Mouse (Mus musculus): Measurements from ENCODE around the gene Nfe2l3. TPM values are rescaled to one million over a fixed set of nuclear protein-coding genes. Genes with fewer than 3 reads are reported as not detected.
A peak's percentile ranks its signal among the peaks of the same experiment; 100 is the strongest.

Nfe2l3 gene
- polyA plus RNA-seq, 1 experiment from 2014 or later, result 3.0 TPM

DNA sequence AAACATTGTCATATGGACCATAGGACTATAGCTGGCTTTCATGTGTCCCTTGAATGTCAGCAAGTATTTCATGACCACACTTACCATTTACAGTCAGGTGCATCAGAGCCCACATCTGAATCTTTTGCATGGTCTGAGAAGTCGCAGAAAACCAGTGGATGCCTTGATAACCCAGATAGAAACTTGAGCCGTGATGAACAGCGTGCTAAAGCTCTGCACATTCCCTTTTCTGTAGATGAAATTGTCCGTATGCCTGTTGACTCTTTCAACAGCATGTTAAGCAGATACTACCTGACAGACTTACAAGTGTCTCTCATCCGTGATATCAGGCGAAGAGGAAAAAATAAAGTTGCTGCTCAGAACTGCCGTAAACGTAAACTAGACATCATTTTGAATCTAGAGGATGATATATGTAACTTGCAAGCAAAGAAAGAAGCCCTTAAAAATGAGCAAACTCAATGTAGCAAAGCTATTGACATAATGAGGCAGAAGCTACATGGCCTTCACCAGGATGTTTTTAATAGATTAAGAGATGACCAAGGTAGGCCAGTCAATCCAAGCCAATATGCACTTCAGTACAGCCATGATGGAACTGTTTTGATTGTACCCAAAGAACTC, 25.4 kb downstream of the Nfe2l3 start:
- no peaks in the 10 kb centered on the region for H3K4me1 ChIP-seq (replicated peaks; ENCODE audit: control insufficient read depth, insufficient read depth, low read length)
- no peak for ATAC-seq (replicated peaks; ENCODE audit: low FRiP score, low TSS enrichment, low read depth)
- no peak overlapping the region for H3K4me3 ChIP-seq (ENCODE audit: low read depth, low read length)
- DNase-seq (ENCODE audit: low spot score), result no peak
- no peaks in the 10 kb centered on the region for H3K27me3 ChIP-seq (replicated peaks; ENCODE audit: control insufficient read depth, insufficient read depth, low read length)
- peaks cover 36% of the 10 kb centered on the region for H3K36me3 ChIP-seq (ENCODE audit: control insufficient read depth, insufficient read depth, low read length)
- no peak overlapping the region for H3K27ac ChIP-seq (ENCODE audit: low read depth)
- no peak overlapping the region for H3K4me2 ChIP-seq (ENCODE audit: low read length)
- WGBS, result 75% methylated on average over 8 of the region's 8 CpGs
- H3K9ac ChIP-seq (ENCODE audit: low read length), result no peak overlapping the region
- H3K9me3 ChIP-seq (ENCODE audit: control insufficient read depth, low read length), result no peaks in the 10 kb centered on the region

DNA sequence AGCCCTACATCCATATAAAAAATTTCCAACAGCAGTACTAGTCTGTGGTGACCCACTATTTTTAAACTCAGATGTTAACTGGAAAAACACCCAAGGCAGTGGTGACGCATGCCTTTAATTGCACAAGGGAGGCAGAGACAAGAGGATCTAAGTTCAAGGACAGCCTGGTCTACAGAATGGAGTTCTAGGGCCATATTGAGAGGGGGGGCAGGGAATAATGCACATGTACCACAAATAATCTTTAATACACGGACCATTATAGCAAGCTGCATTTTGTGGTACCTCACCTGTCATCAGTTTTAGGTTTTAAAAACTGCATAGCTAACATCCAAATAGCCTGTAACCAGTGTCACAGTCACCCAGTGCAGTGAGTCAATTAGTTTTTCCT, 26.4 kb downstream of the Nfe2l3 start:
- H3K9ac ChIP-seq (ENCODE audit: low read length), result no peak overlapping the region
- whole genome bisulfite sequencing, result 48% methylated on average over 2 of the region's 2 CpGs
- no peak for DNase-seq (ENCODE audit: low spot score)
- H3K27me3 ChIP-seq (replicated peaks; ENCODE audit: control insufficient read depth, insufficient read depth, low read length), result no peaks in the 10 kb centered on the region
- H3K4me2 ChIP-seq (ENCODE audit: low read length), result no peak overlapping the region
- no peak overlapping the region for H3K27ac ChIP-seq (ENCODE audit: low read depth)
- 0 out of 2 replicates have a peak, but pooled peaks have one; percentile 18 for ATAC-seq (replicated peaks; ENCODE audit: low FRiP score, low TSS enrichment, low read depth)
- peaks cover 47% of the 10 kb centered on the region for H3K36me3 ChIP-seq (ENCODE audit: control insufficient read depth, insufficient read depth, low read length)
- no peaks in the 10 kb centered on the region; the same call in 1 of the 2 replicates for H3K4me1 ChIP-seq (replicated peaks; ENCODE audit: control insufficient read depth, insufficient read depth, low read length)
- no peaks in the 10 kb centered on the region for H3K9me3 ChIP-seq (ENCODE audit: control insufficient read depth, low read length)
- H3K4me3 ChIP-seq (ENCODE audit: low read depth, low read length), result no peak overlapping the region

DNA sequence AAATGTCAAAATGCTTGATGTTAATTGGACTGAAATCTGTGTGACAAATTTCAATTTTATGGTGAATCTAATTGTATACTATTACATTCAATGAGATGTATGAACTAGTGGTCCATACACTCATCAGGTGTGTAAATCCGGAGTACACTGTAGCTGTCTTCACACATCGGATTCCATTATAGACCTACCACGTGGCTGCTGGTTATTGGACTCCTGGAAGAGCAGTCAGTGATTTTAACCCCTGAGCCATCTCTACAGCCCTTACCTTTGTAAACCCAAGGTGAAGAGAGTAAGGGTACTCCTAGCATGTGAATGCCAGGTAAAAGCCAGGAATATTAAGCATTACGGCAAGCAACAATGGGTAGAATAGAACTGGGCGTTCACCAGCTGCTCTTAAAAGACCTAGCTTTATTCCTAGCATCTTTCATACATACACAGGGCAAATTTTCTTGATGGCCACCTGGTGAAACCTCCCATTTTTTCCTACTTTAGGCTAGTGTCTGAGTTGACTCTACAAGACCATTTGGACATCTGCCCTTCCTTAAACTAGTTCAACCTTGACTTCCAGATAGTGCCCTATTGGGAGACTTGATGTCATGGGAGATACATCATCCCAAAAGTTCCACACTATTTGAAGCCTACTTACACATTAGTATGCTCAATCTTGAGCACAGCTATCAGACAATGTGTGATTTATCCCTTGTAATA, 27.0 kb downstream of the Nfe2l3 start:
- Histone ChIP-seq H3K9ac (ENCODE audit: low read length) (no peak overlapping the region), H3K36me3 (ENCODE audit: control insufficient read depth, insufficient read depth, low read length) (peaks cover 52% of the 10 kb centered on the region), H3K27ac (ENCODE audit: low read depth) (no peak overlapping the region), H3K27me3 (replicated peaks; ENCODE audit: control insufficient read depth, insufficient read depth, low read length) (no peaks in the 10 kb centered on the region), H3K9me3 (ENCODE audit: control insufficient read depth, low read length) (no peaks in the 10 kb centered on the region), H3K4me2 (ENCODE audit: low read length) (no peak overlapping the region), H3K4me3 (ENCODE audit: low read depth, low read length) (no peak overlapping the region), H3K4me1 (replicated peaks; ENCODE audit: control insufficient read depth, insufficient read depth, low read length) (no peaks in the 10 kb centered on the region; the same call in 1 of the 2 replicates)
- 39% methylated on average over 5 of the region's 5 CpGs for WGBS
- DNase-seq (ENCODE audit: low spot score) (peak; percentile 60), ATAC-seq (replicated peaks; ENCODE audit: low FRiP score, low TSS enrichment, low read depth) (peak; percentile 18; the same call in 1 of the 2 replicates)

DNA sequence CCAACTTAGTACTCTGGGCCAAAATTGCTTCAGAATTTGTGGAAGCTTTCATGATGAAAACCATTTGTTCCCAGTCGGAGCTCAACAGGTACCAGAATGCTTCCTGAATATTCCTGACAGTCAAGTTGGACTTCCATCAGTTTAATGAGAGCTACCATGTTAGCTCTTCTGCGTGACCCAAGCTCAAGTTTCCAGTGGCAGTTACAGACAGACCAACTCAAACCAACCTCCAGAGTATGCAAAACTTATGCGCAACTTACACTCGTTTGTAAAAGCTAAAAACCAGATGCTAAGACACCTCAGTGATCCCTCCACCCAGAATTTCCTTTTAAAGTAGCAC, 27.5 kb downstream of the Nfe2l3 start:
- no peak overlapping the region for H3K4me3 ChIP-seq (ENCODE audit: low read depth, low read length)
- peaks cover 57% of the 10 kb centered on the region for H3K36me3 ChIP-seq (ENCODE audit: control insufficient read depth, insufficient read depth, low read length)
- ATAC-seq (replicated peaks; ENCODE audit: low FRiP score, low TSS enrichment, low read depth), result no peak
- WGBS, result 72% methylated on average over 4 of the region's 4 CpGs
- H3K27ac ChIP-seq (ENCODE audit: low read depth), result no peak overlapping the region
- no peak overlapping the region for H3K9ac ChIP-seq (ENCODE audit: low read length)
- H3K27me3 ChIP-seq (replicated peaks; ENCODE audit: control insufficient read depth, insufficient read depth, low read length), result no peaks in the 10 kb centered on the region
- no peak overlapping the region for H3K4me2 ChIP-seq (ENCODE audit: low read length)
- peaks cover under 1% of the 10 kb centered on the region; the same call in 1 of the 2 replicates for H3K4me1 ChIP-seq (replicated peaks; ENCODE audit: control insufficient read depth, insufficient read depth, low read length)
- DNase-seq (ENCODE audit: low spot score), result peak; percentile 67
- H3K9me3 ChIP-seq (ENCODE audit: control insufficient read depth, low read length), result no peaks in the 10 kb centered on the region

DNA sequence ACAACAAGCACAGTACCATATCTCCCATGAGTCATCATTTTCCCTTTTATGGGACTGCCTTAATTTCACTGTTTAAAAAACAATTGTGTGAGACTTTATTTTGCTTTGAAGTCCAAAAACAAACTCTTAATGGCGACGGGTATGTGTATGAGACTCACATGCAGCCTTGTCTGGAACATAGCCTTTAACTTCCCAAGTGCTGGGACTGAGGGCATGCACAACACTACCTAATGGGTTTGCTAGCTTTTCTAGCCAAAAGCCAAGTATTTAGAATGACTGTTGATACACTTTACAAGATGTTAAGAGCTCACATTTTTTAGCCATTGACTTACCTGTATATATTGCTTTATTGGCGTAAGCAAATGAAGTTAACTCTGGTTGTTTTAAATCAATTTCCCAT, 27.9 kb downstream of the Nfe2l3 start:
- H3K9ac ChIP-seq (ENCODE audit: low read length), result no peak overlapping the region
- H3K4me3 ChIP-seq (ENCODE audit: low read depth, low read length), result no peak overlapping the region
- no peak overlapping the region for H3K27ac ChIP-seq (ENCODE audit: low read depth)
- H3K4me2 ChIP-seq (ENCODE audit: low read length), result no peak overlapping the region
- ATAC-seq (replicated peaks; ENCODE audit: low FRiP score, low TSS enrichment, low read depth), result no peak
- H3K9me3 ChIP-seq (ENCODE audit: control insufficient read depth, low read length), result no peaks in the 10 kb centered on the region
- DNase-seq (ENCODE audit: low spot score), result no peak
- H3K4me1 ChIP-seq (replicated peaks; ENCODE audit: control insufficient read depth, insufficient read depth, low read length), result peaks cover 4% of the 10 kb centered on the region; the same call in 1 of the 2 replicates
- 83% methylated on average over 3 of the region's 3 CpGs for WGBS
- peaks cover 61% of the 10 kb centered on the region for H3K36me3 ChIP-seq (ENCODE audit: control insufficient read depth, insufficient read depth, low read length)
- no peaks in the 10 kb centered on the region for H3K27me3 ChIP-seq (replicated peaks; ENCODE audit: control insufficient read depth, insufficient read depth, low read length)

- DNase-seq (ENCODE audit: low spot score), result no peak
- no peaks in the 10 kb centered on the region for H3K27me3 ChIP-seq (replicated peaks; ENCODE audit: control insufficient read depth, insufficient read depth, low read length)
- H3K4me1 ChIP-seq (replicated peaks; ENCODE audit: control insufficient read depth, insufficient read depth, low read length), result peaks cover 27% of the 10 kb centered on the region
- peak overlapping the region; percentile 100 for H3K4me3 ChIP-seq (ENCODE audit: low read depth, low read length)
- H3K4me2 ChIP-seq (ENCODE audit: low read length), result peak overlapping the region; percentile 71
- no peak overlapping the region for H3K27ac ChIP-seq (ENCODE audit: low read depth)
- H3K36me3 ChIP-seq (ENCODE audit: control insufficient read depth, insufficient read depth, low read length), result peaks cover 56% of the 10 kb centered on the region
- no peak for ATAC-seq (replicated peaks; ENCODE audit: low FRiP score, low TSS enrichment, low read depth)
- peak overlapping the region; percentile 100 for H3K9ac ChIP-seq (ENCODE audit: low read length)
- no peaks in the 10 kb centered on the region for H3K9me3 ChIP-seq (ENCODE audit: control insufficient read depth, low read length)
- 0% methylated on average over 2 of the region's 2 CpGs for WGBS
Observed at GRCm38 (mm10) chr6:51467649-51468048, 35.2 kb downstream of the Nfe2l3 start.

DNA sequence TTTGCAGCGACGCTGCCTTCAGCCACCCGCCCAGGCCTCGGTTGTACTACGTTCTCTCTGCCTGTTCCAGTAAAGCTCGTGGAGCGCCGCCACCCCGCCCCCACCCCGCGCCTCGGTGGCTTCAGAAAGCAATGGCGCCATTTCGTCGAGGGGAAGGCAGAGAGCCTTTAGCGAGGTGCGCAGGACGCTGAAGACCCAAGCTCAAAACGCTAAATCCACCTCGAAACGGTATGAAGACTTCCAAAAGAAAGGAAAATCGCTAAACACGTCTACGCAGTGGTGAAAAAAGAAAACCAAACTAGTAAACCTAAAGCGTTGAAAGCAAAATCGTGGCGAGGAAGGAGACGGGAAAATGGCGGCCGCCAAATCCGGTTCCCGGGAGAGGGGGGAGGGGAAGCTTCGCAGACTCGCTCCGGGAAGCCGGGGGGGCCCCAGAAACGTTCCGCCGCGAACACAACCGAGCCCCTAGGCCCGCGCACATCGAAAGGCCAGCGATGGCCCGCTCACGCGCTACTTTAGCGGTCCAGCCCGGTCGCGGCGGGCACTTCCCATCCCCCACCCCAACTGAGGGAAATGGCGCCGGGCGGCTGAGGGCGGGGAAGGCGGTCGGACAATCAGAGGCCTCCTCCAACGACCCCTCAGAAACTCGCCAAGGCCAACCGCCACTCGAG, 36.6 kb downstream of the Nfe2l3 start:
- H3K27ac ChIP-seq (ENCODE audit: low read depth), result peak overlapping the region; percentile 100
- peaks cover 57% of the 10 kb centered on the region for H3K36me3 ChIP-seq (ENCODE audit: control insufficient read depth, insufficient read depth, low read length)
- H3K4me3 ChIP-seq (ENCODE audit: low read depth, low read length), result peak overlapping the region; percentile 100
- H3K27me3 ChIP-seq (replicated peaks; ENCODE audit: control insufficient read depth, insufficient read depth, low read length), result no peaks in the 10 kb centered on the region
- H3K9me3 ChIP-seq (ENCODE audit: control insufficient read depth, low read length), result no peaks in the 10 kb centered on the region
- peak; percentile 95 for DNase-seq (ENCODE audit: low spot score)
- H3K4me1 ChIP-seq (replicated peaks; ENCODE audit: control insufficient read depth, insufficient read depth, low read length), result peaks cover 35% of the 10 kb centered on the region
- H3K4me2 ChIP-seq (ENCODE audit: low read length), result peak overlapping the region; percentile 71
- WGBS, result under 1% methylated on average over 60 of the region's 63 CpGs
- ATAC-seq (replicated peaks; ENCODE audit: low FRiP score, low TSS enrichment, low read depth), result peak; percentile 34
- H3K9ac ChIP-seq (ENCODE audit: low read length), result peak overlapping the region; percentile 100

GRCm38 (mm10) chr6:51469715-51470310, 37.3 kb downstream of the Nfe2l3 start, which contains the start of gene Hnrnpa2b1:
Gene Hnrnpa2b1 (minus strand): TSS chr6:51469894.
- H3K9ac ChIP-seq (ENCODE audit: low read length), result peak within 1 kb of the TSS; percentile 100
- peaks cover 57% of the 10 kb centered on the region for H3K36me3 ChIP-seq (ENCODE audit: control insufficient read depth, insufficient read depth, low read length)
- H3K4me1 ChIP-seq (replicated peaks; ENCODE audit: control insufficient read depth, insufficient read depth, low read length), result peaks cover 35% of the 10 kb centered on the region
- H3K27ac ChIP-seq (ENCODE audit: low read depth), result peak within 1 kb of the TSS; percentile 100
- ATAC-seq (replicated peaks; ENCODE audit: low FRiP score, low TSS enrichment, low read depth) (peak; percentile 93), DNase-seq (ENCODE audit: low spot score) (peak; percentile 100)
- H3K9me3 ChIP-seq (ENCODE audit: control insufficient read depth, low read length), result no peaks in the 10 kb centered on the region
- peak within 1 kb of the TSS; percentile 71 for H3K4me2 ChIP-seq (ENCODE audit: low read length)
- H3K27me3 ChIP-seq (replicated peaks; ENCODE audit: control insufficient read depth, insufficient read depth, low read length), result no peaks in the 10 kb centered on the region
- under 1% methylated on average over 63 of the region's 63 CpGs for WGBS
- peak within 1 kb of the TSS; percentile 100 for H3K4me3 ChIP-seq (ENCODE audit: low read depth, low read length)
